Mouse (Mus musculus): ENCODE data around the gene Pced1b. TPM values are rescaled to one million over a fixed set of nuclear protein-coding genes. Genes with fewer than 3 reads are reported as not detected.
A peak's percentile ranks its signal among the peaks of the same experiment; 100 is the strongest.

The Pced1b gene
- polyA plus RNA-seq, 1 experiment from 2014 or later, result 6.0 TPM

GRCm38 (mm10) chr15:97229494-97230077, 17.3 kb upstream of the Pced1b start:
- H3K27ac ChIP-seq (ENCODE audit: low read length), result no peak overlapping the region
- no peaks in the 10 kb centered on the region for H3K4me1 ChIP-seq (replicated peaks; ENCODE audit: control insufficient read depth, insufficient read depth, low read length)
- ATAC-seq (ENCODE audit: low read depth), result no peak
- H3K27me3 ChIP-seq (ENCODE audit: control insufficient read depth, insufficient read depth, low read depth, low read length), result no peaks in the 10 kb centered on the region
- H3K4me2 ChIP-seq (ENCODE audit: low read depth, low read length), result no peak overlapping the region
- H3K9me3 ChIP-seq (ENCODE audit: control insufficient read depth, low read length), result no peaks in the 10 kb centered on the region
- no peak overlapping the region for H3K9ac ChIP-seq (ENCODE audit: low read length)
- no peaks in the 10 kb centered on the region for H3K36me3 ChIP-seq (ENCODE audit: control insufficient read depth, insufficient read depth, low read length)
- 61% methylated on average over 11 of the region's 11 CpGs for WGBS
- no peak overlapping the region for H3K4me3 ChIP-seq (ENCODE audit: low read length)

GRCm38 (mm10) chr15:97234076-97234475, 12.8 kb upstream of the Pced1b start:
- ATAC-seq (ENCODE audit: low read depth), result no peak
- WGBS, result 81% methylated on average over 6 of the region's 6 CpGs

GRCm38 (mm10) chr15:97235183-97235582, 11.7 kb upstream of the Pced1b start:
- H3K4me1 ChIP-seq (replicated peaks; ENCODE audit: control insufficient read depth, insufficient read depth, low read length), result no peaks in the 10 kb centered on the region
- WGBS, result 25% methylated on average over 7 of the region's 7 CpGs
- H3K9me3 ChIP-seq (ENCODE audit: control insufficient read depth, low read length), result no peaks in the 10 kb centered on the region
- no peak overlapping the region for H3K9ac ChIP-seq (ENCODE audit: low read length)
- no peaks in the 10 kb centered on the region for H3K27me3 ChIP-seq (ENCODE audit: control insufficient read depth, insufficient read depth, low read depth, low read length)
- no peaks in the 10 kb centered on the region for H3K36me3 ChIP-seq (ENCODE audit: control insufficient read depth, insufficient read depth, low read length)
- H3K4me2 ChIP-seq (ENCODE audit: low read depth, low read length), result no peak overlapping the region
- peak; percentile 10; the same call in 1 of the 2 replicates for ATAC-seq (ENCODE audit: low read depth)
- no peak overlapping the region for H3K4me3 ChIP-seq (ENCODE audit: low read length)
- H3K27ac ChIP-seq (ENCODE audit: low read length), result no peak overlapping the region

More at GRCm38 (mm10) chr15:97234076-97234475, 12.8 kb upstream of the Pced1b start:
- no peak overlapping the region for H3K9ac ChIP-seq (ENCODE audit: low read length)
- H3K4me1 ChIP-seq (replicated peaks; ENCODE audit: control insufficient read depth, insufficient read depth, low read length), result no peaks in the 10 kb centered on the region
- no peak overlapping the region for H3K4me3 ChIP-seq (ENCODE audit: low read length)
- H3K27ac ChIP-seq (ENCODE audit: low read length), result no peak overlapping the region
- H3K9me3 ChIP-seq (ENCODE audit: control insufficient read depth, low read length), result no peaks in the 10 kb centered on the region
- no peaks in the 10 kb centered on the region for H3K36me3 ChIP-seq (ENCODE audit: control insufficient read depth, insufficient read depth, low read length)
- no peak overlapping the region for H3K4me2 ChIP-seq (ENCODE audit: low read depth, low read length)
- H3K27me3 ChIP-seq (ENCODE audit: control insufficient read depth, insufficient read depth, low read depth, low read length), result no peaks in the 10 kb centered on the region

- WGBS, result 43% methylated on average over 9 of the region's 9 CpGs
- H3K4me1 ChIP-seq (replicated peaks; ENCODE audit: control insufficient read depth, insufficient read depth, low read length), result no peaks in the 10 kb centered on the region
- no peak for ATAC-seq (ENCODE audit: low read depth)
- no peaks in the 10 kb centered on the region for H3K36me3 ChIP-seq (ENCODE audit: control insufficient read depth, insufficient read depth, low read length)
- H3K4me3 ChIP-seq (ENCODE audit: low read length), result no peak overlapping the region
- no peaks in the 10 kb centered on the region for H3K9me3 ChIP-seq (ENCODE audit: control insufficient read depth, low read length)
- H3K4me2 ChIP-seq (ENCODE audit: low read depth, low read length), result no peak overlapping the region
- no peak overlapping the region for H3K9ac ChIP-seq (ENCODE audit: low read length)
- H3K27ac ChIP-seq (ENCODE audit: low read length), result no peak overlapping the region
- no peaks in the 10 kb centered on the region for H3K27me3 ChIP-seq (ENCODE audit: control insufficient read depth, insufficient read depth, low read depth, low read length)
These were observed 10.0 kb upstream of the Pced1b start for GRCm38 (mm10) chr15:97236943-97237342.

- H3K4me3 ChIP-seq (ENCODE audit: low read length), result no peak overlapping the region
- no peaks in the 10 kb centered on the region for H3K36me3 ChIP-seq (ENCODE audit: control insufficient read depth, insufficient read depth, low read length)
- no peak overlapping the region for H3K9ac ChIP-seq (ENCODE audit: low read length)
- WGBS, result 78% methylated on average over 18 of the region's 18 CpGs
- H3K27ac ChIP-seq (ENCODE audit: low read length), result no peak overlapping the region
- peaks cover 7% of the 10 kb centered on the region for H3K27me3 ChIP-seq (ENCODE audit: control insufficient read depth, insufficient read depth, low read depth, low read length)
- no peaks in the 10 kb centered on the region for H3K9me3 ChIP-seq (ENCODE audit: control insufficient read depth, low read length)
- no peak for ATAC-seq (ENCODE audit: low read depth)
- 0 out of 2 replicates have a peak, but pooled peaks cover 4% of the 10 kb centered on the region for H3K4me1 ChIP-seq (replicated peaks; ENCODE audit: control insufficient read depth, insufficient read depth, low read length)
- no peak overlapping the region for H3K4me2 ChIP-seq (ENCODE audit: low read depth, low read length)
These were observed 1.5 kb upstream of the Pced1b start for GRCm38 (mm10) chr15:97245392-97245791.

- Histone ChIP-seq H3K4me3 (ENCODE audit: low read length) (peak overlapping the region; percentile 71), H3K36me3 (ENCODE audit: control insufficient read depth, insufficient read depth, low read length) (no peaks in the 10 kb centered on the region), H3K4me2 (ENCODE audit: low read depth, low read length) (peak overlapping the region; percentile 69), H3K9ac (ENCODE audit: low read length) (no peak overlapping the region), H3K9me3 (ENCODE audit: control insufficient read depth, low read length) (no peaks in the 10 kb centered on the region), H3K4me1 (replicated peaks; ENCODE audit: control insufficient read depth, insufficient read depth, low read length) (0 out of 2 replicates have a peak, but pooled peaks cover 4% of the 10 kb centered on the region), H3K27me3 (ENCODE audit: control insufficient read depth, insufficient read depth, low read depth, low read length) (peaks cover 7% of the 10 kb centered on the region), H3K27ac (ENCODE audit: low read length) (no peak overlapping the region)
- WGBS, result 25% methylated on average over 14 of the region's 14 CpGs
- ATAC-seq (ENCODE audit: low read depth), result no peak
These were observed 651 bp upstream of the Pced1b start for GRCm38 (mm10) chr15:97246256-97246655.

- under 1% methylated on average over 14 of the region's 14 CpGs for WGBS
- H3K36me3 ChIP-seq (ENCODE audit: control insufficient read depth, insufficient read depth, low read length), result no peaks in the 10 kb centered on the region
These were observed 869 bp downstream of the Pced1b start for GRCm38 (mm10) chr15:97247791-97248161.

GRCm38 (mm10) chr15:97248296-97248695, 1.4 kb downstream of the Pced1b start:
- WGBS, result 28% methylated on average over 8 of the region's 8 CpGs
- H3K27ac ChIP-seq (ENCODE audit: low read length), result peak overlapping the region; percentile 78

More at GRCm38 (mm10) chr15:97247791-97248161, 869 bp downstream of the Pced1b start:
- Histone ChIP-seq H3K27me3 (ENCODE audit: control insufficient read depth, insufficient read depth, low read depth, low read length) (peaks cover 7% of the 10 kb centered on the region), H3K9ac (ENCODE audit: low read length) (peak overlapping the region; percentile 93), H3K4me1 (replicated peaks; ENCODE audit: control insufficient read depth, insufficient read depth, low read length) (0 out of 2 replicates have a peak, but pooled peaks cover 4% of the 10 kb centered on the region), H3K4me3 (ENCODE audit: low read length) (peak overlapping the region; percentile 71), H3K27ac (ENCODE audit: low read length) (peak overlapping the region; percentile 78), H3K4me2 (ENCODE audit: low read depth, low read length) (peak overlapping the region; percentile 69), H3K9me3 (ENCODE audit: control insufficient read depth, low read length) (no peaks in the 10 kb centered on the region)
- ATAC-seq (ENCODE audit: low read depth), result peak; percentile 53

GRCm38 (mm10) chr15:97249322-97249721, 2.4 kb downstream of the Pced1b start:
- 84% methylated on average over 10 of the region's 10 CpGs for WGBS
- Histone ChIP-seq H3K27ac (ENCODE audit: low read length) (no peak overlapping the region), H3K9ac (ENCODE audit: low read length) (no peak overlapping the region), H3K36me3 (ENCODE audit: control insufficient read depth, insufficient read depth, low read length) (no peaks in the 10 kb centered on the region), H3K9me3 (ENCODE audit: control insufficient read depth, low read length) (no peaks in the 10 kb centered on the region), H3K4me1 (replicated peaks; ENCODE audit: control insufficient read depth, insufficient read depth, low read length) (0 out of 2 replicates have a peak, but pooled peaks cover 4% of the 10 kb centered on the region), H3K27me3 (ENCODE audit: control insufficient read depth, insufficient read depth, low read depth, low read length) (peaks cover 7% of the 10 kb centered on the region), H3K4me3 (ENCODE audit: low read length) (no peak overlapping the region), H3K4me2 (ENCODE audit: low read depth, low read length) (no peak overlapping the region)
- no peak for ATAC-seq (ENCODE audit: low read depth)

More at GRCm38 (mm10) chr15:97248296-97248695, 1.4 kb downstream of the Pced1b start:
- Histone ChIP-seq H3K4me3 (ENCODE audit: low read length) (peak overlapping the region; percentile 71), H3K9ac (ENCODE audit: low read length) (peak overlapping the region; percentile 93), H3K9me3 (ENCODE audit: control insufficient read depth, low read length) (no peaks in the 10 kb centered on the region), H3K4me1 (replicated peaks; ENCODE audit: control insufficient read depth, insufficient read depth, low read length) (0 out of 2 replicates have a peak, but pooled peaks cover 4% of the 10 kb centered on the region), H3K36me3 (ENCODE audit: control insufficient read depth, insufficient read depth, low read length) (no peaks in the 10 kb centered on the region), H3K27me3 (ENCODE audit: control insufficient read depth, insufficient read depth, low read depth, low read length) (peaks cover 7% of the 10 kb centered on the region), H3K4me2 (ENCODE audit: low read depth, low read length) (peak overlapping the region; percentile 69)
- no peak for ATAC-seq (ENCODE audit: low read depth)

Data from lung, embryonic 16.5 days (tissue).